Mouse (Mus musculus) gastrocnemius, postnatal 4 days (tissue): ENCODE measurements around the gene Slc5a4a. TPM values are rescaled to one million over a fixed set of nuclear protein-coding genes. Genes with fewer than 3 reads are reported as not detected.
A peak's percentile ranks its signal among the peaks of the same experiment; 100 is the strongest.

ENCODE experiments used
- DNase-seq, 2 experiments: peaks; one replicate each; pipeline ENCODE4 v3.0.0; 2021 to 2022; ENCODE audit warnings: low spot score in 2 of 2, mixed read lengths in 2 of 2
- long read RNA-seq, 2 experiments: library from polyadenylated mRNA; stranded (forward); transcript quantifications; one replicate each; pipeline ENCODE4 v2.0.0; 2021
- total RNA-seq, 2 experiments: library from RNA; stranded (reverse); gene quantifications; 2 replicates each; pipeline ENCODE4 v1.2.3; 2021

The Slc5a4a gene
- not detected for total RNA-seq
- long read RNA-seq, experiment 1 = 0 reads
- long read RNA-seq, experiment 2 = 0 reads

GRCm38 (mm10) chr10:76147278-76147677, at the start of gene Slc5a4a:
TSS of gene Slc5a4a (plus strand) at chr10:76147451.
- no peak for DNase-seq

GRCm38 (mm10) chr10:76110861-76111260, 36.4 kb upstream of the Slc5a4a start, which contains the start of gene Slc5a4b:
TSS of gene Slc5a4b (minus strand) at chr10:76110961.
- DNase-seq = no peak

GRCm38 (mm10) chr10:76117966-76118365, 29.3 kb upstream of the Slc5a4a start:
- peak in 1 of 2 experiments; percentile 54 for DNase-seq

GRCm38 (mm10) chr10:76118741-76119140, 28.5 kb upstream of the Slc5a4a start:
- no peak for DNase-seq

GRCm38 (mm10) chr10:76120124-76120711, 27.0 kb upstream of the Slc5a4a start:
- no peak for DNase-seq

- no peak for DNase-seq
Measured at GRCm38 (mm10) chr10:76121495-76121894, 25.8 kb upstream of the Slc5a4a start.

GRCm38 (mm10) chr10:76132506-76132905, 14.7 kb upstream of the Slc5a4a start:
- DNase-seq = no peak

- DNase-seq = no peak
Measured at GRCm38 (mm10) chr10:76136318-76136717, 10.9 kb upstream of the Slc5a4a start.

- DNase-seq = no peak
Measured at GRCm38 (mm10) chr10:76146846-76147245, 405 bp upstream of the Slc5a4a start.

GRCm38 (mm10) chr10:76155911-76156310, 8.7 kb downstream of the Slc5a4a start:
- DNase-seq = no peak

- DNase-seq = no peak
Measured at GRCm38 (mm10) chr10:76157528-76157927, 10.3 kb downstream of the Slc5a4a start.

GRCm38 (mm10) chr10:76158009-76158408, 10.8 kb downstream of the Slc5a4a start:
- no peak for DNase-seq

- DNase-seq = no peak
Measured at GRCm38 (mm10) chr10:76174899-76175298, 27.6 kb downstream of the Slc5a4a start.

- DNase-seq = no peak
Measured at GRCm38 (mm10) chr10:76185216-76185615, 38.0 kb downstream of the Slc5a4a start.

GRCm38 (mm10) chr10:76188010-76188409, 40.8 kb downstream of the Slc5a4a start:
- DNase-seq = no peak

GRCm38 (mm10) chr10:76201416-76201815, 54.2 kb downstream of the Slc5a4a start:
- DNase-seq = no peak

GRCm38 (mm10) chr10:76201978-76202377, 54.7 kb downstream of the Slc5a4a start:
- peak; percentile 61 to 75 for DNase-seq

GRCm38 (mm10) chr10:76203798-76204283, 56.6 kb downstream of the Slc5a4a start:
- peak in 1 of 2 experiments; percentile 25 for DNase-seq

GRCm38 (mm10) chr10:76207262-76207796, 60.1 kb downstream of the Slc5a4a start:
- no peak for DNase-seq

- no peak for DNase-seq
Measured at GRCm38 (mm10) chr10:76209241-76209640, 62.0 kb downstream of the Slc5a4a start.

- no peak for DNase-seq
Measured at GRCm38 (mm10) chr10:76210806-76211205, 63.6 kb downstream of the Slc5a4a start.

- no peak for DNase-seq
Measured at GRCm38 (mm10) chr10:76212121-76212520, 64.9 kb downstream of the Slc5a4a start.

- no peak for DNase-seq
Measured at GRCm38 (mm10) chr10:76214161-76214560, 66.9 kb downstream of the Slc5a4a start.
